Mouse (Mus musculus): ENCODE measurements around the gene Nipsnap2. TPM values are rescaled to one million over a fixed set of nuclear protein-coding genes. Genes with fewer than 3 reads are reported as not detected.
"Not testable (repeated sequence)": the region's sequence is repeated elsewhere in the genome, so short reads cannot be mapped to it uniquely, and the experiment has no call there.

The Nipsnap2 gene
- polyA plus RNA-seq, 1 experiment = 84.1 TPM

- Histone ChIP-seq H3K4me3 (ENCODE audit: insufficient read depth, low read length) (no peak overlapping the region), H3K4me1 (ENCODE audit: control insufficient read depth, insufficient read depth, low read length) (no peaks in the 10 kb centered on the region), H3K27ac (ENCODE audit: insufficient read depth, low read length) (no peak overlapping the region)
- no peak for TF ChIP-seq CTCF (IDR thresholded peaks at IDR 0.05; ENCODE audit: extremely low read depth, insufficient read depth, low read length)
- no peak for TF ChIP-seq POLR2A (IDR thresholded peaks at IDR 0.05; ENCODE audit: extremely low read depth, insufficient read depth, low read length)
Measured at GRCm38 (mm10) chr5:129756886-129757285, 32.0 kb downstream of the Nipsnap2 start.

- H3K4me1 ChIP-seq (ENCODE audit: control insufficient read depth, insufficient read depth, low read length) = no peaks in the 10 kb centered on the region
- no peak for TF ChIP-seq CTCF (IDR thresholded peaks at IDR 0.05; ENCODE audit: extremely low read depth, insufficient read depth, low read length)
- TF ChIP-seq POLR2A (IDR thresholded peaks at IDR 0.05; ENCODE audit: extremely low read depth, insufficient read depth, low read length) = no peak
- no peak overlapping the region for H3K27ac ChIP-seq (ENCODE audit: insufficient read depth, low read length)
- H3K4me3 ChIP-seq (ENCODE audit: insufficient read depth, low read length) = no peak overlapping the region
Measured at GRCm38 (mm10) chr5:129759929-129760480, 35.1 kb downstream of the Nipsnap2 start.

- TF ChIP-seq CTCF (IDR thresholded peaks at IDR 0.05; ENCODE audit: extremely low read depth, insufficient read depth, low read length) (no peak), POLR2A (IDR thresholded peaks at IDR 0.05; ENCODE audit: extremely low read depth, insufficient read depth, low read length) (peak; percentile 22; the same call in 1 of the 2 replicates)
- Histone ChIP-seq H3K4me1 (ENCODE audit: control insufficient read depth, insufficient read depth, low read length) (no peaks in the 10 kb centered on the region), H3K27ac (ENCODE audit: insufficient read depth, low read length) (peak overlapping the region; percentile 70), H3K4me3 (ENCODE audit: insufficient read depth, low read length) (no peak overlapping the region)
Measured at GRCm38 (mm10) chr5:129761865-129762540, 37.1 kb downstream of the Nipsnap2 start.

- Histone ChIP-seq H3K4me1 (ENCODE audit: control insufficient read depth, insufficient read depth, low read length) (no peaks in the 10 kb centered on the region), H3K27ac (ENCODE audit: insufficient read depth, low read length) (no peak overlapping the region), H3K4me3 (ENCODE audit: insufficient read depth, low read length) (no peak overlapping the region)
- no peak for TF ChIP-seq POLR2A (IDR thresholded peaks at IDR 0.05; ENCODE audit: extremely low read depth, insufficient read depth, low read length)
- no peak for TF ChIP-seq CTCF (IDR thresholded peaks at IDR 0.05; ENCODE audit: extremely low read depth, insufficient read depth, low read length)
Measured at GRCm38 (mm10) chr5:129770443-129771355, 45.8 kb downstream of the Nipsnap2 start.

GRCm38 (mm10) chr5:129772433-129772832 is 47.6 kb downstream of the Nipsnap2 start:
- TF ChIP-seq CTCF (IDR thresholded peaks at IDR 0.05; ENCODE audit: extremely low read depth, insufficient read depth, low read length) = no peak
- TF ChIP-seq POLR2A (IDR thresholded peaks at IDR 0.05; ENCODE audit: extremely low read depth, insufficient read depth, low read length) = no peak
- Histone ChIP-seq H3K4me1 (ENCODE audit: control insufficient read depth, insufficient read depth, low read length) (no peaks in the 10 kb centered on the region), H3K27ac (ENCODE audit: insufficient read depth, low read length) (no peak overlapping the region), H3K4me3 (ENCODE audit: insufficient read depth, low read length) (no peak overlapping the region)

- H3K4me1 ChIP-seq (ENCODE audit: control insufficient read depth, insufficient read depth, low read length); H3K27ac ChIP-seq (ENCODE audit: insufficient read depth, low read length); H3K4me3 ChIP-seq (ENCODE audit: insufficient read depth, low read length): not testable (repeated sequence)
Measured at GRCm38 (mm10) chr5:129773330-129773729, 48.5 kb downstream of the Nipsnap2 start.

GRCm38 (mm10) chr5:129774661-129775060 is 49.8 kb downstream of the Nipsnap2 start:
- no peak for TF ChIP-seq POLR2A (IDR thresholded peaks at IDR 0.05; ENCODE audit: extremely low read depth, insufficient read depth, low read length)
- no peak for TF ChIP-seq CTCF (IDR thresholded peaks at IDR 0.05; ENCODE audit: extremely low read depth, insufficient read depth, low read length)

GRCm38 (mm10) chr5:129778348-129778995 is 53.6 kb downstream of the Nipsnap2 start:
- H3K4me1 ChIP-seq (ENCODE audit: control insufficient read depth, insufficient read depth, low read length) = no peaks in the 10 kb centered on the region
- no peak overlapping the region for H3K27ac ChIP-seq (ENCODE audit: insufficient read depth, low read length)
- no peak for TF ChIP-seq POLR2A (IDR thresholded peaks at IDR 0.05; ENCODE audit: extremely low read depth, insufficient read depth, low read length)
- TF ChIP-seq CTCF (IDR thresholded peaks at IDR 0.05; ENCODE audit: extremely low read depth, insufficient read depth, low read length) = no peak

More at GRCm38 (mm10) chr5:129774661-129775060, 49.8 kb downstream of the Nipsnap2 start:
- Histone ChIP-seq H3K4me1 (ENCODE audit: control insufficient read depth, insufficient read depth, low read length) (no peaks in the 10 kb centered on the region), H3K4me3 (ENCODE audit: insufficient read depth, low read length) (no peak overlapping the region), H3K27ac (ENCODE audit: insufficient read depth, low read length) (no peak overlapping the region)

DNA sequence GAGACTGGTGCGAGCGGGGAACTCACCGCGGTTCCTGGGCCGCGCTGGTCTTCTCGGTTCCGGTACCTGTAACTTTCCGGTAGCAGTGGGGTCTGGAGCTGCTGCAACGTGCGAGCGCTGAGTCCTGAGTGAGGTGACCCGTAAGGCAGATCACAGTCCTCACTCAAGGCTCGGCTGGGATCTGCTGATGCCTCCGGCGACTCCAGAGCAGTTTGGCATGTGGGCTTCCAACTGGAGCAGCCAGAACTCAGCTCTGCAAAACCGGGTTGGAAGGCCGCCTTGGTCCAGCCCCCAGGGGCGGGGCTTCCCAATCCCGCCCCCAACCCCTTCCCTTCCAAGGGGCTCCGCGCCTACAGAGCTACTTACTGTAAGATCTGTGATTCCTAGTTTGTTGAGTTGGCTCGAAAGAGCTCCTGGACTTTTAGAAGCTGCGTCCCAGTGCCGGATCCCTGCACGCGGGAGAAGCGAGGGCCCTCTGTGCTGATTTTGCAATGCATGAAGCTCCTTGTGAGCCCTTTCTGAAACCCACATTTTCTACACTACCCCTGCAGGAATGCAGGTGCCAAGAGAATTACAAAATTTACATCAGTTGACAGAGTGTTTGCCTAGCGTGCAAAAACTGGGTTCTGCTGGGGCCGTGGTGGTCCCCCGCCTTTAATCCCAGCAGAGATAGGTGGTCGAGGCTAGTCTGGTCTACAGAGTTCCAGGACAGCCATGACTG is 54.3 kb downstream of the Nipsnap2 start:
- H3K4me3 ChIP-seq (ENCODE audit: insufficient read depth, low read length) = peak overlapping the region; percentile 48
- no peaks in the 10 kb centered on the region for H3K4me1 ChIP-seq (ENCODE audit: control insufficient read depth, insufficient read depth, low read length)
- TF ChIP-seq CTCF (IDR thresholded peaks at IDR 0.05; ENCODE audit: extremely low read depth, insufficient read depth, low read length) (no peak), POLR2A (IDR thresholded peaks at IDR 0.05; ENCODE audit: extremely low read depth, insufficient read depth, low read length) (peak; percentile 91)
- no peak overlapping the region for H3K27ac ChIP-seq (ENCODE audit: insufficient read depth, low read length)

More at GRCm38 (mm10) chr5:129778348-129778995, 53.6 kb downstream of the Nipsnap2 start:
- H3K4me3 ChIP-seq (ENCODE audit: insufficient read depth, low read length) = peak overlapping the region; percentile 48
